Mouse (Mus musculus) G1E (cell line): Measurements from ENCODE around the gene Abca4.

Source experiments
- CTCF ChIP-seq: IDR thresholded peaks from 2 replicates; pipeline ENCODE4 v1.5.1; 2012; ENCODE audit warnings: low read depth, low read length, inconsistent platforms, mixed read lengths
- GATA1 ChIP-seq: IDR thresholded peaks from 2 replicates; pipeline ENCODE4 v1.6.1; 2012; ENCODE audit warnings: borderline replicate concordance, low read length, inconsistent platforms, mixed read lengths
- GATA2 ChIP-seq: IDR thresholded peaks from 2 replicates; pipeline ENCODE4 v1.6.1; 2012; ENCODE audit warnings: low read depth, low read length, inconsistent platforms, borderline replicate concordance
- POLR2AphosphoS5 ChIP-seq: IDR thresholded peaks from 2 replicates; pipeline ENCODE4 v1.6.1; 2012; ENCODE audit warnings: low read depth, low read length, inconsistent platforms; ENCODE audit not compliant: insufficient replicate concordance
- TAL1 ChIP-seq: conservative IDR thresholded peaks from 2 replicates; pipeline ENCODE4 v1.6.1; 2012; ENCODE audit warnings: low read depth, low read length, inconsistent platforms, mixed read lengths

DNA sequence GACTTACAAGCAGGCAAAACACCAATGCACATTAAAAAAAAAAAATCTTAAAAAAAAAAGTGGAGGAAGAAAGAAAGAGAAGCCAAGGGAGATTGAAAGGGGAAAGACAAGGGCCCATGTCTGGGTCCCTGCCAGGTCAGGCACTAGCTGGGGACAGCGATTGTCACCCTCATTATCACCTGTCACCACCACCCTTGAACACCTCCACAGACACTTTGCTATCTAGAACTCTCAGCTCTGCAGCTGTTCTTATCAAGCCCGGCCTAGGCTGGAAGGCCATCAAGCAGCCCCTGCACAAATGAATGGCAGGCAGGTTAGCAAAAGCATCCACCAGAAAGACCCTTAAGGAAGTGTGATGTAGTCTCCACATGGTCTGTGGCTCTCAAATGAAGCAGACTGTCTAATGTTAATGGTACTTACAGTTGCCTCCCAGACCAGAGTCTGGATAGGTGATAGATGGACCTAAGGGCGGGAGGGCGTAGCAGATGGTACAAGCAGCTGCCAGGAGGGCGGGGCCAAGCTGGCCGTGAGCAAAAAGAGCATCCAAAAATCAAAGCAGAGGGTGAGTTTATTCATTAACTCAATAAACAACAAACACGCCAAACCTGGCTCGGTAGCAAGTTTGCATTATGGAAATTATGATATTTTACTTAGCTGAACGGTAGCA is 98.1 kb downstream of the Abca4 start:
- no peak for TF ChIP-seq CTCF
- no peak for TF ChIP-seq TAL1
- TF ChIP-seq POLR2AphosphoS5: no peak
- TF ChIP-seq GATA1: no peak
- TF ChIP-seq GATA2: no peak
